14 mouse cellular contexts compared by ENCODE assay signal in the genomic region with DNA sequence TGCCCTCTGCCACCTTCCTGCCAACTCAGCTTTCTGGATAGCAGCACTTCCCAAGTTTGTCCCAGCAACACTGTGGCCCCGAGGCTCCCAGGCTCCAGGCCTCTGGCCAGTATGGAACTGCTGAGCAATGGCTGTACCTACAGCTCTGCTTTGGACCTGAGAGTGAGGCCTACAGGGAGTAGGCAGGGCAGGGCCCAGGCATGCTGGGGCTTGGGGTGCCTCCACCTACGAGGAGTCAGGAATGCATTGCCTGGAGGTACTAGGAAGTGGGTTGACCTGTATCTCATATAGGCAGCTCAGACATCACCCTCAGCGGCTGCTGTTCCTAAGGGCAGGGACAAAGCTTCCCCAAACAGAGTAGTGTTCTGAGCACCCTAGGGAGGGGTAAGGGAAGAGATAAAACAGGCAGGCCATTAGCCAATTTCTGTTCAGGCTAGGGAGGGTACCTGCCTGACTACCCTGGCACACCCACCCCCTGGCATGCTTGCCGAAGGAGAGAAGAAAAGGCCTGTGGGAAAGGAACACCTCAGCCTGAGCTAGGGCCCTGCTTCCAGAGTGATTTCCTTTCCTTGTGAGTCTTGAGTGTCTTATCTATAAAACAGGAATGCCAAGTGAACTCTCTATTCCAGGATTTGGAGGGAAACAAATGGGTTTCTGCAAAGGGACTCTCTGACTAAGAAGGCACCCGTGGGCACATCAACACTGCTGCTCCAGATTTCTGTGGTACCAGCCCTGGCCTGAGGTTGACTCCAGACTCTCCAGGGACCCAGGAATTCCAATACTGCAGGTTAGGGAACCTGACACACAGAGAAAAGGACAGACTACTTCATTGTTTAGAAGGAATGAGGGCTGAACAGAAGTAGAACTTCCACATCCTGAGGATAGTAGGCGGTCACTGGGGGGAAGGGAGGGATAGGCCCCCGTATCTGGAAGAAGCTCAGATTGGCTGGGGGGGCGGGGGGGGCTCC. TPM values are rescaled to one million over a fixed set of nuclear protein-coding genes. Genes with fewer than 3 reads are reported as not detected.
DNase-seq lines count a peak whose midpoint lies in the region; ATAC-seq and TF ChIP-seq lines count a peak whose summit lies in the region.
"Had no signal": no experiment of that assay in that cellular context is flagged by ENCODE, and none has a peak within 500 bp of the region (broad histone marks: within the 10 kb centered on the region; RNA-seq: fewer than 3 reads in every experiment).

No protein-coding gene starts in this region.

- no peak overlapping the region for H3K9ac ChIP-seq in heart, embryonic 11.5 days (ENCODE audit: low read depth, low read length)
- no peak overlapping the region for H3K9ac ChIP-seq in lung, postnatal 0 days (replicated peaks; ENCODE audit: low read depth)
- H3K9ac ChIP-seq in embryonic facial prominence, embryonic 11.5 days (replicated peaks; ENCODE audit: low read length): no peak overlapping the region
- 0 out of 2 replicates have a peak overlapping the region, but pooled peaks have one; percentile 26 for H3K9ac ChIP-seq in intestine, postnatal 0 days (ENCODE audit: low read depth, low read length)
- H3K9ac ChIP-seq: embryonic facial prominence, embryonic 12.5 days; hindbrain, embryonic 15.5 days; liver, embryonic 14.5 days had no signal

- H3K9me3 ChIP-seq in heart, embryonic 11.5 days (replicated peaks; ENCODE audit: control insufficient read depth, low read length): no peaks in the 10 kb centered on the region
- no peaks in the 10 kb centered on the region for H3K9me3 ChIP-seq in lung, postnatal 0 days (ENCODE audit: low read length)
- H3K9me3 ChIP-seq in embryonic facial prominence, embryonic 11.5 days (replicated peaks; ENCODE audit: control insufficient read depth, low read length): no peaks in the 10 kb centered on the region
- no peaks in the 10 kb centered on the region for H3K9me3 ChIP-seq in intestine, postnatal 0 days (ENCODE audit: control insufficient read depth)
- H3K9me3 ChIP-seq: embryonic facial prominence, embryonic 12.5 days; hindbrain, embryonic 15.5 days had no signal

- no peak overlapping the region for H3K4me3 ChIP-seq in heart, embryonic 11.5 days (ENCODE audit: low read depth, low read length)
- no peak overlapping the region for H3K4me3 ChIP-seq in lung, postnatal 0 days (ENCODE audit: low read depth, low read length)
- H3K4me3 ChIP-seq in lung, adult 2 months (replicated peaks; ENCODE audit: extremely low read depth, low read depth, low read length): no peak overlapping the region
- no peak overlapping the region for H3K4me3 ChIP-seq in embryonic facial prominence, embryonic 11.5 days (ENCODE audit: low read depth, low read length)
- H3K4me3 ChIP-seq in intestine, postnatal 0 days (ENCODE audit: low read depth, low read length): no peak overlapping the region
- H3K4me3 ChIP-seq: embryonic facial prominence, embryonic 12.5 days; hindbrain, embryonic 15.5 days had no signal

- H3K36me3 ChIP-seq in heart, embryonic 11.5 days (ENCODE audit: control insufficient read depth, insufficient read depth, low read length): no peaks in the 10 kb centered on the region
- H3K36me3 ChIP-seq in lung, postnatal 0 days (ENCODE audit: insufficient read depth, low read length): no peaks in the 10 kb centered on the region; the same call in 1 of the 2 replicates
- H3K36me3 ChIP-seq in embryonic facial prominence, embryonic 11.5 days (replicated peaks; ENCODE audit: control insufficient read depth, insufficient read depth, low read depth, low read length): no peaks in the 10 kb centered on the region
- H3K36me3 ChIP-seq in intestine, postnatal 0 days (ENCODE audit: control insufficient read depth, insufficient read depth): peaks cover 16% of the 10 kb centered on the region; the same call in 1 of the 2 replicates
- H3K36me3 ChIP-seq: embryonic facial prominence, embryonic 12.5 days had no signal

- H3K27ac ChIP-seq in heart, embryonic 11.5 days (ENCODE audit: low read depth, low read length): peak overlapping the region; percentile 78
- H3K27ac ChIP-seq in lung, postnatal 0 days (ENCODE audit: low read length): peak overlapping the region; percentile 82
- H3K27ac ChIP-seq in embryonic facial prominence, embryonic 11.5 days (replicated peaks; ENCODE audit: low read depth, low read length): no peak overlapping the region
- peak overlapping the region; percentile 77 for H3K27ac ChIP-seq in intestine, postnatal 0 days (ENCODE audit: low read depth, low read length)
- H3K27ac ChIP-seq: embryonic facial prominence, embryonic 12.5 days; hindbrain, embryonic 15.5 days; liver, embryonic 14.5 days had no signal

- TF ChIP-seq CTCF in lung, postnatal 0 days (IDR thresholded peaks at IDR 0.05): no peak
- no peak for TF ChIP-seq CTCF in lung, adult 2 months (IDR thresholded peaks at IDR 0.05; ENCODE audit: insufficient read depth, low read length)
- TF ChIP-seq CTCF in intestine, postnatal 0 days (IDR thresholded peaks at IDR 0.05; ENCODE audit: low read depth): no peak

- ATAC-seq in heart, embryonic 11.5 days (replicated peaks; ENCODE audit: insufficient number of reproducible peaks, low FRiP score, low TSS enrichment): no peak
- ATAC-seq in lung, postnatal 0 days: peak; percentile 35
- ATAC-seq in embryonic facial prominence, embryonic 11.5 days (replicated peaks; ENCODE audit: insufficient number of reproducible peaks, low FRiP score, low TSS enrichment, low read depth): no peak
- ATAC-seq in intestine, postnatal 0 days: peak; percentile 34

- 46% methylated on average over 8 of the region's 8 CpGs for WGBS in heart, embryonic 11.5 days (ENCODE audit: insufficient replicate concordance)
- WGBS in lung, postnatal 0 days: 38% methylated on average over 8 of the region's 8 CpGs
- 39% methylated on average over 8 of the region's 8 CpGs for WGBS in lung, adult 2 months
- 60% methylated on average over 8 of the region's 8 CpGs for WGBS in embryonic facial prominence, embryonic 11.5 days
- WGBS in intestine, postnatal 0 days: 49% methylated on average over 8 of the region's 8 CpGs

- H3K4me1 ChIP-seq in heart, embryonic 11.5 days (ENCODE audit: control insufficient read depth, insufficient read depth, low read length): peaks cover 54% of the 10 kb centered on the region
- H3K4me1 ChIP-seq in lung, postnatal 0 days (ENCODE audit: insufficient read depth, low read depth, low read length): peaks cover 44% of the 10 kb centered on the region
- H3K4me1 ChIP-seq in lung, adult 2 months (ENCODE audit: control insufficient read depth, insufficient read depth, low read length): peaks cover 33% of the 10 kb centered on the region
- H3K4me1 ChIP-seq in embryonic facial prominence, embryonic 11.5 days (ENCODE audit: control insufficient read depth, insufficient read depth, low read length): 0 out of 2 replicates have a peak, but pooled peaks cover 4% of the 10 kb centered on the region
- 0 out of 2 replicates have a peak, but pooled peaks cover 18% of the 10 kb centered on the region for H3K4me1 ChIP-seq in intestine, postnatal 0 days (replicated peaks; ENCODE audit: control insufficient read depth, insufficient read depth, low read length)

- peaks cover 7% of the 10 kb centered on the region for H3K27me3 ChIP-seq in heart, embryonic 11.5 days (ENCODE audit: control insufficient read depth, insufficient read depth, low read length)
- no peaks in the 10 kb centered on the region for H3K27me3 ChIP-seq in lung, postnatal 0 days (replicated peaks; ENCODE audit: insufficient read depth, low read length)
- H3K27me3 ChIP-seq in embryonic facial prominence, embryonic 11.5 days (ENCODE audit: control insufficient read depth, insufficient read depth, low read length): peaks cover 5% of the 10 kb centered on the region
- H3K27me3 ChIP-seq in intestine, postnatal 0 days (replicated peaks; ENCODE audit: control insufficient read depth, insufficient read depth, low read length): no peaks in the 10 kb centered on the region
- H3K27me3 ChIP-seq: hindbrain, embryonic 15.5 days had no signal

- TF ChIP-seq EP300 in lung, postnatal 0 days (IDR thresholded peaks at IDR 0.05): peak; percentile 17; the same call in 1 of the 2 replicates

- TF ChIP-seq POLR2A in lung, adult 2 months (IDR thresholded peaks at IDR 0.05; ENCODE audit: borderline replicate concordance, extremely low read depth, low read depth, low read length): no peak

- H3K4me2 ChIP-seq in heart, embryonic 11.5 days: peak overlapping the region; percentile 6; the same call in 1 of the 2 replicates
- 0 out of 2 replicates have a peak overlapping the region, but pooled peaks have one; percentile 8 for H3K4me2 ChIP-seq in lung, postnatal 0 days (replicated peaks; ENCODE audit: low read depth, low read length)
- H3K4me2 ChIP-seq in embryonic facial prominence, embryonic 11.5 days (ENCODE audit: low read depth, low read length): no peak overlapping the region; the same call in 1 of the 2 replicates
- H3K4me2 ChIP-seq in intestine, postnatal 0 days (replicated peaks; ENCODE audit: low read depth): peak overlapping the region; percentile 32
- H3K4me2 ChIP-seq: embryonic facial prominence, embryonic 12.5 days; hindbrain, embryonic 15.5 days had no signal

- DNase-seq in heart, postnatal 4 days: no peak
- no peak for DNase-seq in lung, postnatal 0 days (ENCODE audit: low spot score)
- no peak for DNase-seq in lung, adult 2 months
- peak; percentile 11 for DNase-seq in embryonic facial prominence, embryonic 11.5 days (ENCODE audit: low spot score)
- no peak for DNase-seq in ovary, adult 18-20 months (ENCODE audit: low spot score)
- DNase-seq in adrenal gland, postnatal 25 days: no peak
- DNase-seq: thymus, postnatal 4 days had no signal

RNA-seq across cellular contexts. Expression of gene Itga3, which starts 6.2 kb away (rescaled TPM):
- 8.5 and 9.7 TPM in 2 replicates for polyA plus RNA-seq in heart, embryonic 11.5 days (2014; fragmentation: Nextera tagmentation; extraction: Ambion mirVana)
- 10 to 100 TPM; 16.1 to 16.4 TPM for total RNA-seq in heart, postnatal 4 days (2021)
- 44.3 and 63.1 TPM in 2 replicates for polyA plus RNA-seq in lung, postnatal 0 days (2015; fragmentation: Nextera tagmentation; extraction: Ambion mirVana)
- 181 and 187 TPM in 2 replicates for polyA plus RNA-seq in lung, adult 2 months (2012; rRNA removed)
- 5.1 and 6.6 TPM in 2 replicates for polyA plus RNA-seq in embryonic facial prominence, embryonic 11.5 days (2014; fragmentation: Nextera tagmentation; extraction: Ambion mirVana)
- 51.3 and 57.9 TPM in 2 replicates for polyA plus RNA-seq in intestine, postnatal 0 days (2015; fragmentation: Nextera tagmentation; extraction: Ambion mirVana)
- total RNA-seq in adrenal gland, postnatal 25 days (2021): 36.8 and 40.7 TPM in 2 replicates

RNA-seq across cellular contexts. Expression of gene Pdk2, which starts 29.3 kb away (rescaled TPM):
- polyA plus RNA-seq in heart, embryonic 11.5 days (2014; fragmentation: Nextera tagmentation; extraction: Ambion mirVana): 45.6 and 53.0 TPM in 2 replicates
- total RNA-seq in heart, postnatal 4 days (2021): 100 to 1,000 TPM; 178 to 200 TPM
- 39.3 and 51.1 TPM in 2 replicates for polyA plus RNA-seq in lung, postnatal 0 days (2015; fragmentation: Nextera tagmentation; extraction: Ambion mirVana)
- polyA plus RNA-seq in lung, adult 2 months (2012; rRNA removed): 53.0 and 67.3 TPM in 2 replicates
- 15.5 and 17.0 TPM in 2 replicates for polyA plus RNA-seq in embryonic facial prominence, embryonic 11.5 days (2014; fragmentation: Nextera tagmentation; extraction: Ambion mirVana)
- 53.2 and 57.4 TPM in 2 replicates for polyA plus RNA-seq in intestine, postnatal 0 days (2015; fragmentation: Nextera tagmentation; extraction: Ambion mirVana)
- total RNA-seq in adrenal gland, postnatal 25 days (2021): 82.9 and 86.4 TPM in 2 replicates

RNA-seq across cellular contexts. Expression of gene Dlx3, which starts 49.5 kb away (rescaled TPM):
- 0.30 and 0.40 TPM in 2 replicates for polyA plus RNA-seq in heart, embryonic 11.5 days (2014; fragmentation: Nextera tagmentation; extraction: Ambion mirVana)
- total RNA-seq in heart, postnatal 4 days (2021): not detected
- 0.05 TPM in 1 of 2 replicates, not detected in the other for polyA plus RNA-seq in lung, postnatal 0 days (2015; fragmentation: Nextera tagmentation; extraction: Ambion mirVana)
- 0.05 and 2.0 TPM in 2 replicates for polyA plus RNA-seq in lung, adult 2 months (2012; rRNA removed)
- polyA plus RNA-seq in embryonic facial prominence, embryonic 11.5 days (2014; fragmentation: Nextera tagmentation; extraction: Ambion mirVana): 15.9 and 21.7 TPM in 2 replicates
- polyA plus RNA-seq in intestine, postnatal 0 days (2015; fragmentation: Nextera tagmentation; extraction: Ambion mirVana): 0.30 and 0.44 TPM in 2 replicates
- total RNA-seq in adrenal gland, postnatal 25 days (2021): not detected in 2 replicates
- total RNA-seq: left cerebral cortex, adult 18-20 months had no signal
- polyA plus RNA-seq: spleen, adult 2 months had no signal

Comparison
In these comparisons a context has a peak if more than half of its experiments do, and no peak if none do; other contexts are left out.
1. ATAC-seq: peak in lung, postnatal 0 days (single experiment) and intestine, postnatal 0 days (single experiment); none in heart, embryonic 11.5 days (single experiment) and embryonic facial prominence, embryonic 11.5 days (single experiment).